Mouse (Mus musculus) adrenal gland, postnatal 25 days (tissue): ENCODE data around the gene Dhx38. TPM values are rescaled to one million over a fixed set of nuclear protein-coding genes. Genes with fewer than 3 reads are reported as not detected.

Source experiments
- DNase-seq: peaks from one replicate; pipeline ENCODE4 v3.0.0; 2021; ENCODE audit warnings: mixed read lengths
- total RNA-seq: library from RNA; stranded (reverse); gene quantifications from 2 replicates; pipeline ENCODE4 v1.2.3, GENCODE M21; 2021

Dhx38 gene
- total RNA-seq, 1 experiment from 2014 or later: 29.1 TPM

DNA sequence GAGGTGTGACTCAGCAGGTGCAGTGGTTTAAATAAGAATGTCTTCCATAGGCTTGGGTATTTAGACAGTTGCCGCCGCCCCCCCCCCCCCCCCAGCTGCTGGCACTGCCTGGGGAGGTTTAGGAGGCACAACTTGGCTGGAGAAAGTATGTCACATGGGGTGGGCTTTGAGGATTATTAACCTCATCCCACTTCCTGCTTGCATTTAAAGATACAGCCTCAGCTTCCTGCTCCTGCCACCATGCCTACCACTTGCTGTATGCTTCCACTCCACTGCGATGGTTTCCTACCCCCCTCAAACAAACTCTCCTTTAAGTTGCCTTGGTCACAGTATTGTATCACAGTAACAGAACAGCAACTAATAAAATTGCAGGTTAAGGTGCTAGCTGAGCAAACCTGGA, 21.6 kb downstream of the Dhx38 start:
- DNase-seq: no peak

- no peak for DNase-seq
Measured at GRCm38 (mm10) chr8:109542748-109543519, 22.7 kb downstream of the Dhx38 start.

GRCm38 (mm10) chr8:109542165-109542564, 23.5 kb downstream of the Dhx38 start:
- DNase-seq: no peak

GRCm38 (mm10) chr8:109536703-109537102, 29.0 kb downstream of the Dhx38 start:
- peak; percentile 74 for DNase-seq

- peak; percentile 49 for DNase-seq
Measured at GRCm38 (mm10) chr8:109535140-109535990, 30.3 kb downstream of the Dhx38 start.

DNA sequence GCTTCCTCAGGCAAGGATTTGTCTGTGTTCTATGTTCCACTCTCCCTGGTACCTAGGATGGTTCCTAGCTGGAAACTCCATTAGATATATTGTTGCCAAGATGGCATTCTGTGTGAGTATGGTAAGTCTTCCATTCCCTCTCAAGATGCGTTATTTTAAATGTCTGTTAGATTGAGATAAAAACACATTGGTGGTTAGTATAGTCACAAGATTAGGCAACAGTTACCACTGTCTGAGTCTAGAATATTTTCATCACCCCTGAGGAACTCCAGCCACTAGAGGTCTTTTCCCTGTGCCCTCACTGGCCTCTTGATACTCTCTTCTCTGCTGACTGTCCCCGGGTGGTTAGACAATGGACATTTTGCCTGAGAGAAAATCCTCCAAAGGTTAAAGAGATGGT, 41.7 kb downstream of the Dhx38 start:
- no peak for DNase-seq

GRCm38 (mm10) chr8:109505560-109505959, 60.1 kb downstream of the Dhx38 start:
- DNase-seq: no peak

- DNase-seq: no peak
Measured at GRCm38 (mm10) chr8:109503566-109503965, 62.1 kb downstream of the Dhx38 start.

- DNase-seq: no peak
Measured at GRCm38 (mm10) chr8:109499009-109499717, 66.5 kb downstream of the Dhx38 start.

Other genes with a start within 250 kb of the Dhx38 start
- gene Pmfbp1, start 71.8 kb downstream of the Dhx38 start, total RNA-seq: not detected in 2 replicates
- 13.1 and 16.2 TPM in 2 replicates for gene Txnl4b, start within 50 bp of the Dhx38 start, total RNA-seq
- 78.2 and 105 TPM in 2 replicates for gene Hp, start 13.3 kb upstream of the Dhx38 start, total RNA-seq
- gene Dhodh, start 42.8 kb upstream of the Dhx38 start, total RNA-seq: 23.6 and 25.1 TPM in 2 replicates
- 0.06 TPM in 1 of 2 replicates, not detected in the other for gene Pkd1l3, start 48.7 kb upstream of the Dhx38 start, total RNA-seq
- gene Ist1, start 127.4 kb upstream of the Dhx38 start, total RNA-seq: 88.2 and 97.6 TPM in 2 replicates
- gene Zfp821, start 139.7 kb upstream of the Dhx38 start, total RNA-seq: 10.8 and 13.3 TPM in 2 replicates
- gene Atxn1l, start 171.9 kb upstream of the Dhx38 start, total RNA-seq: 31.0 and 41.8 TPM in 2 replicates
- 91.7 and 93.1 TPM in 2 replicates for gene Ap1g1, start 212.7 kb upstream of the Dhx38 start, total RNA-seq